Mouse (Mus musculus): ENCODE results near the gene Edf1. TPM values are rescaled to one million over a fixed set of nuclear protein-coding genes. Genes with fewer than 3 reads are reported as not detected.
"Not testable (repeated sequence)": the region's sequence is repeated elsewhere in the genome, so short reads cannot be mapped to it uniquely, and the experiment has no call there.

Edf1 gene
- total RNA-seq (2021) = 100 to 1,000 TPM; 151 to 152 TPM

- DNase-seq = peak; percentile 97
Measured at GRCm38 (mm10) chr2:25557221-25557963, at the start of gene Edf1. TSS of gene Edf1 (plus strand) at chr2:25557847.

DNA sequence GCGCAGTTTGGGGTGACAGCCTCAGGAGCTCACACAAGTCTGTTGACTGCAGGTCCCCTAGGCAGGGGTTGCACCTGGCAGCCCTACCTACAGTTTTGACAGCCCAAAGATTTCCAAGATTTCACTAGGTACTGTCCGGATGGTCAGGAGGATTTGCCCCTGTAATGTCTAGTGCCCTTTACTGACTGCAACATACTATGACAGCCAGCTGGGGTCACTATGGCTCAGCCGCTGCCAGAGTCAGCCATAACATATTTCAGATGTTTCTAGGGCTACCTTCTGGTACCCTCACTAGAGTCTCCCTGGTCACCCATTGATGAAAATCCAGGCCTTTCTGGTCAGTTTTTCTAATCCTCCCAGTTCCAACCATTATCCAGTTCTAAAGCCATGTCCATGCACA lies 47.7 kb upstream of the Edf1 start:
- DNase-seq = no peak

- DNase-seq = no peak
Measured at GRCm38 (mm10) chr2:25526510-25527302, 30.9 kb upstream of the Edf1 start.

DNA sequence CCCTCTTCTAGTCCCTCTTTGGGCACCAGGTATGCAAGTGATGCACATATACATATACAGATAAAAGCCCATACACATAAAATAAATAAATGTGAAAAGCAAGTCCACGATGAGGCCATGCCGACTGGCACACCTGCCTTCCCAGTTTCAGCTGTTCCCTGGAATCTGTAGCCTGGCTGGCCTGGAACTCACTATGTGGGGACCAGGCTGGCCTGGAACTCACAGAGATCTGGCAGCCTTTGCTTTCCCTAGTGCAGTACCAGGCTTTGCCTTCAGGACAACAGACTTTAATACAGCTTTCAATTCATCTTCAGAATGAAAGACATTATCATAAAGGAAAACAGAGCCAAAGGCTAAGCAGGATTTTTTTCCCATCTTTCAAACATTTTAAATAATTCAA lies 23.9 kb upstream of the Edf1 start:
- no peak for DNase-seq

GRCm38 (mm10) chr2:25534178-25534865 lies 23.3 kb upstream of the Edf1 start:
- DNase-seq = peak; percentile 85

GRCm38 (mm10) chr2:25534866-25535182 lies 22.8 kb upstream of the Edf1 start:
- DNase-seq = no peak

- no peak for DNase-seq
Measured at GRCm38 (mm10) chr2:25536531-25536930, 21.1 kb upstream of the Edf1 start.

GRCm38 (mm10) chr2:25540541-25540948 lies 17.1 kb upstream of the Edf1 start:
- DNase-seq = no peak

DNA sequence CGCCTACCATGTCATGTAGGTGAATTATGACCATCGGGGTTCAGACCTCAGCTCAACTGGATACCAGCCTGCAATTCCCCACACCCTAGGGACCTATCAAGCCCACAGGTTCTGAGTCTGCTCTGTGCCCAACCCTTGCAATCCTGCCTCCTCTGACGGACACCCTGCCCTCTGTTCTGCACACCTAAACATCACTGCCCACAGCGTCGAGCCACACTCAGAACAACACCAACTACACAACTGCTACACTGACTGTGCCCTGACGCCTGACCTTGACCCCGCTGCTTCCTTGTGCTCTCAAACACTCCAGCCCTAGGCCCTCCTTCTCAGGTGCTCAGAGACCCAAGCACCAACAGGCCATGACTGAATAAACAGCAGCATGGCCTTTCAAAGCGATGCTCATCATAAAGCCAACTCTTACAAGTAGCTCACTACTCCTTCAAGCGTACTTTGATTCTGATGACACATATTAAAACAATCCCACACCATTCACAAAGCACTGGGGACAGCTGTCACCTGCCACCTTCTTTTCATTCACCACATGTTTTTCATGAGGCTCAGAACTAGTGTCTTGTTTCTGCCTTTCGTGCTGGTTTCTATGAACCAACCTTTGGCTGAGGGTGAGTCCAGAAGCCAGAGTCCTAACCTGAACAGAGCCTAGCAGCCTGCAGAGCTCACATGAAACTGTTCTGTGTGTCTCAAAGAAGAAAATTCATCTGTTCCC lies 15.8 kb upstream of the Edf1 start:
- no peak for DNase-seq

GRCm38 (mm10) chr2:25545996-25546810 lies 11.4 kb upstream of the Edf1 start:
- peak; percentile 86 for DNase-seq

DNA sequence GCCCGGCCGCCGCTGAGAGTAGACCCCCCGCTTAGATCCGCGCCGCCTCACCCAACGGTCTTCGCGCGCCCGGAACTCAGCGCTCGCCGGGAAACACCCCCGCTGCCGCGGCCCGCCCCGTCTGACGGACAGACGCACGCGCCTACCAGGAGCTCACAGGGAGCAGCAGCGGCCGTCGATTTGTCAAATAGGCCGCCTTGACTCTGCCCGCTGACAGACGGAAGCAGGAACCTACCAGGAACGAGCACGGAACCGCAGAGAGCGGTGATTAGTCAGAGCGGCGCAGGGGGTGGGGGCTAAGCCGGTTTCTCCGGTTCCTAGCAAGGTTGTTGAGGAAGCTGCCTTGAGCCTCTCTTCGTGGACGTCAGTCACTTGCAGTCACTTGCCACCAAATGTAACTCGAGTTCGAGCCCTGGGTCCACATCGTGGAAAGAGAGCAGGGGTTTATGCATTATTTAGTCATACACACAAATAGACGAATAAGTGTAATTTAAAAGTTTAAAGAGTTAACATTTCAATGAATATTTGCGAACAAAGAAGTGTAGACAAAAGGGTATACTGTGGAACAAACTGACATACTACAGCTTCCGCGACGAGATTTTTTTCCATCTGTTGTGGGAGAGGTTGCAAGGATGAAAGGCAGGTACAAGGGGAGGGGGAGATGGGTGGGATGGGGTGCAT lies 10.7 kb upstream of the Edf1 start, which contains the start of gene Traf2:
Gene Traf2, minus strand, starts transcription at position 130 of the 681 bp plus-strand sequence.
- peak; percentile 99 for DNase-seq

- DNase-seq = no peak
Measured at GRCm38 (mm10) chr2:25549021-25549991, 8.3 kb upstream of the Edf1 start.

GRCm38 (mm10) chr2:25551186-25551585 lies 6.5 kb upstream of the Edf1 start:
- peak; percentile 68 for DNase-seq

- DNase-seq = not testable (repeated sequence)
Measured at GRCm38 (mm10) chr2:25553171-25553786, 4.4 kb upstream of the Edf1 start.

DNA sequence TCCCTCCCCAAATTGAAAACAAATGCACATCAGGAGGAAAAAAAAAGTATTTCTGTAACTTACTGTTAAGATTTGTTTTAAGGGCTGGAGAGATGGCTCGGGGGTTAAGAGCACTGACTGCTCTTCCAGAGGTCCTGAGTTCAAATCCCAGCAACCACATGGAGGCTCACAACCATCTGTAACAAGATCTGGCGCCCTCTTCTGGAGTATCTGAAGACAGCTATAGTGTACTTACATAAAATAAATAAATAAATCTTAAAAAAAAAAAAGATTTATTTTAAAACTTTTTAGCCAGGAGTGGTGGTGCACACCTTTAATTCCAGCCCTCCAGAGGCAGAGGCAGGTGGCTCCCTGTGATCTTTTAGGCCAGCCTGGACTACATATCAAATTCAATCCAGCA lies 2.2 kb upstream of the Edf1 start:
- DNase-seq = not testable (repeated sequence)

DNA sequence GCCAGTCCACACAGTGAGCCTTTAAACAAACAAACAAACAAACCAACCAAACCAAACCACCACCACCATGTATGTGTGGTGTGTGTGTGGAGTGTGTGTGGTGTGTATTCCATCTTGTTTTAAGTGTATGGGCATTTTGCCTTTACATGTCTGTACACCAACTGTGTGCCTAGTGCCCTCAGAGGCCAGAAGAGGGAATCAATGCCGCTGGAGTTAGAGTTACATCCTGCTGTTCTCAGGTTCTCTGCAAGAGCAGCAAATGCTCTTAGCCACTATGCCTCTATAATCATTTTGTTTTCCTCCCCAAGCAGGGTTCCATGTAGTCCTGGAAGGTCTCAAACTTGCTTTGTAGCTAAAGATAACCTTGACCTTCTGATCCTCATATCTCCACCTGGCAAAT lies 1.4 kb upstream of the Edf1 start:
- no peak for DNase-seq

- no peak for DNase-seq
Measured at GRCm38 (mm10) chr2:25557964-25558360, 315 bp downstream of the Edf1 start.

- DNase-seq = no peak
Measured at GRCm38 (mm10) chr2:25558774-25559173, 1.1 kb downstream of the Edf1 start.

GRCm38 (mm10) chr2:25560551-25560950 lies 2.9 kb downstream of the Edf1 start:
- DNase-seq = no peak

All from heart, postnatal 4 days (tissue).